Mouse (Mus musculus) c-Kit-positive CD71-positive TER-119-positive erythroid progenitor cells, embryonic 14.5 days (primary cell): ENCODE measurements around the gene Sphk2.

Source experiments
- DNase-seq: peaks from one replicate; pipeline ENCODE4 v3.0.0-alpha.2; 2013; ENCODE audit warnings: low spot score

The Sphk2 gene

DNA sequence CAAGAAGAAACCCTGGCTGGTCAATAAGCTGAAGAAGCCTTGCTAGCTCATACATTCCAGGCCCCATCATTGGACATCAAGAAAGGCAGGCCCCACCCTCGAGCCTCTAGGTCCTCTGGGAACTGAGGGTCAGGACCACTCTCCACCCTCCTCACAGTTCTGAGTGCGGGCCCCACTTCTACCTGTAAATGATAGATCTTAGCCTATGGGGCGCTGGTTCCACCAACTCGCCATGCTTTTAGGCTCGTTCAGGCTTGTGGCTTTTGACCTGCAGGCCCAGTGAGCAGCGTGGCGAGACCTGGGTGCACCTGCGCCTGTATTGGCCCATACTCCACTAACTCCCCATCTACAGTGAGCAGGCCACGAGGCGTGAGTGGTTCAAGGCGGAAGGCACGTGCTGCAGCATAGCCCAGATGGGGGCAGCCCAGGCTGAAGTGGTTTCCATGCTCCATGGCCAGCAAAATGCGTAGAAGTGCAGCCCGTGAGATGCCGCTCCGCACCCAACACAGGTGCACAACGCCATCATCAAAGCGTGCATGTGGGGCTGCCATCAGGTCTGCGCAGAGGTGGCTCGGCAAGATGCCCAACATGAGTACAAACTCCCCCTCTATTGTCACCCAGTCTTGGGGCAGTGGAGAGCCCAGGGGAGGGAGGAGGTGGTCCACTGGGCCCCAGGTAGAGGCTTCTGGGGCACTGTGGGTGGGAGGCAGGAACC is 7.2 kb downstream of the Sphk2 start:
- DNase-seq = no peak

DNA sequence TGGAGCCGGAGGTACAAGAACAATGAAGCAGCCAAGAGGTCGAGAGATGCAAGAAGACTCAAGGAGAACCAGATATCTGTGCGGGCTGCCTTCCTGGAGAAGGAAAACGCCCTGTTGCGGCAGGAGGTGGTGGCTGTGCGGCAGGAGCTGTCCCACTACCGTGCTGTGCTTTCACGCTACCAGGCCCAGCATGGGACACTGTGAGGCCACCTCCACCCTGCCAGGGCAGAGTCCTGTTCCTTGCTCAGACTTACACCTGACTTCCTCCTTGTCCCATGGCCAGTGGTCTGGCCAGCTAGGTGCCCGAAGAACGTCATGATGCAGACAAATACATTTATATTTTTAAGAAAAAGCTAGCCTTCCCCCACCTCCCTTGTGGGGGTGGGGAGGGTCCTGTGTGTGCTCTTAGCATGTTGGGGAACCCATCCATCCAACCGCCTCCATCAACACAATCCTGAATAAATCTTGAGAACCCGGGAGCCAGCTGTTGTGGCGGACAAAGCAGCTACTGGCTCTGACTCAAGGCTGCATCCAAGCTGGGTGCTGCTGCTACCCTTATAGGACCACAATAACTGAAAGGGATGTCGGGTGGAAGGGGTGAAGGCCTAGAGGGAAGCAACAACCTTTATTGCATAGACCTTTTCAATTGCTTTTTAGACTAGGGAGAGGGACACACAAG is 8.0 kb downstream of the Sphk2 start:
- no peak for DNase-seq

DNA sequence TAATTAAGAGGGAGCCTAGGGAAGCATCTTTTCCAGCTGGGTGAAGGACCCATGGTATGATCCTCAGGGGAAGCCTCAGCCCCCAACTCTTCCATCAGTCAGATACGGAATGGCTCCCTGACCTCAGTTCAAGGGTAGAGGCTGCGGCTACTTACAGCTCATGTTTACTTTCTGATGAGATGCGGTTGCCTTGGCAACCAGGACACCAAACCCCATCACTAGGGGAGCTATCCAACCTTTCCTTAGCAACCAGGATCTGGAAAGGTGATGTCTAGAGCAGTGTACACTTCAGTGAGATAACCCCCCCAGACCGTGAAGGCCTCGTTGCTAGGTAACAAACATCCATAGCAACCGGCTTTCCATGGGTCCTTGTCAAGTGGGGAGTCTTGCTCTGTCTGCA is 8.8 kb downstream of the Sphk2 start:
- no peak for DNase-seq

DNA sequence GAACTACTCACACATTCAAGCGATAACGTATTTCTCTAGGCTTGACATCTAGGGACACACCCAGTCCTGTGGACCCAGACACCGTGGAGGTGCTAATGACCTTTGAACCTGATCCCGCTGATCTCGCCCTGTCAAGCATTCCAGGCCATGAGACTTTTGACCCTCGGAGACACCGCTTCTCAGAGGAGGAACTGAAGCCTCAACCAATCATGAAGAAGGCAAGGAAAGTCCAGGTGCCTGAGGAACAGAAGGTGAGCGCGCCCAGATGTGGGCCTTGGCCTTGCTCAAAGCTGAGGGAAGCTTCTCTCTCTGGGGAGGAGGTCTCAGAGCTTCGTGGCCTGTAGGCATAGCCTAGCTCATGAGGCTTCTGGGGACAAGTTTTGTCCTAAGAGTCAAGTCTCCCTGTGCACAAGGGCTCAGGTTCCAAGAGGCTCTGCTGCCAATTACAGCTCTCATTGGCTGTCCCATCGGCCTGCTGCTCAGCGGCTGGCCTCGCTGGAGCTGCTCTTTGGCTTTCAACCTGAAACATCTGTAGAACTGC is 9.5 kb downstream of the Sphk2 start:
- DNase-seq = no peak

DNA sequence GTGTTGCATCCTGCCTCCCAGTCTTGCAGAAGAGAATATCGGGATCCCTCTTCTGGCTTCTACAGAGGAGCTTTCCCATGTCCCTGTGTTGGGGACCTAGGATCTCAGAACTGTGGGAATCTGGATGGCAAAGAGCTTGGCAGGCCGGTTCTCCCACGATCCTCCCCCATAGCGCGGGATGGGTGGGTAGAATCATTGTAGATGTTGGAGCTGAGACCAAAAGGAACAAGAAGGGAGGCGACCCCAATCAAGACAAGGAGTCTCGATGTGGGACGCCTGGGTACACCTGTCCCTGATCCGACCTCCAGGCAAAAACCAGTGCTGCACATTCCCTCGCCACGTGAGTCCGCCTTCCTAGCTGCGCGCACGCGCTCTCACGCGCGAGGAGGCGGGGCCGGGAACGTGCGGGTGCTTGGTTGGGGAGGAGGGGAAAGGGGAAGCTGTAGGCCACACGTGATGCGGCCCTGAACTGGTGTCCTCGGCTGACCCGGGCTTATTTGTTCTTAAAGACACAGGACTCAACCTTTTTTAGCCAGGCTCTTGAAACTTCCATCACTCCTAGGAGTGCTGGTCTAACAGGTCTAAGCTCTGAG is 10.3 kb downstream of the Sphk2 start:
- DNase-seq = peak; percentile 68

DNA sequence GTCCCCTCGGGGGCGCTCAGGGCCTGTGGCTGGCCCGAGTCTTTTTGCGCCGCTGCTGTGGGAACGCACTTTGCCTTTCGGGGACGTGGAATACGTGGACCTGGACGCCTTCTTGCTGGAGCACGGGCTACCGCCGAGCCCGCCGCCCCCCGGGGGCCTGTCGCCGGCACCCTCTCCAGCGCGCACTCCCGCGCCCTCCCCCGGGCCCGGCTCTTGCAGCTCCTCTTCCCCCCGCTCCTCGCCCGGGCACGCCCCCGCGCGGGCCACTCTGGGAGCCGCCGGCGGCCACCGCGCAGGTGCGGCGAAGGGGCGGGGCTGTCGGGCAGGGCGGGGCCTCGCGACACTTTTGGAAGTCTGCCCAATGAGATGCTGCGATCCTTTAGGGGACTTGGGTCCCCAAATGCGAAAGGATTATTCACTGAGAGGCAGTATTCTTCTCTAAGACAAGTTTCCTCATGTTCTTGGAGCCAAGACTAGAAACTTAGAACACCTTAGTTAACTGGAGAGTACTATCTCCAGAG is 11.0 kb downstream of the Sphk2 start:
- peak; percentile 72 for DNase-seq

DNA sequence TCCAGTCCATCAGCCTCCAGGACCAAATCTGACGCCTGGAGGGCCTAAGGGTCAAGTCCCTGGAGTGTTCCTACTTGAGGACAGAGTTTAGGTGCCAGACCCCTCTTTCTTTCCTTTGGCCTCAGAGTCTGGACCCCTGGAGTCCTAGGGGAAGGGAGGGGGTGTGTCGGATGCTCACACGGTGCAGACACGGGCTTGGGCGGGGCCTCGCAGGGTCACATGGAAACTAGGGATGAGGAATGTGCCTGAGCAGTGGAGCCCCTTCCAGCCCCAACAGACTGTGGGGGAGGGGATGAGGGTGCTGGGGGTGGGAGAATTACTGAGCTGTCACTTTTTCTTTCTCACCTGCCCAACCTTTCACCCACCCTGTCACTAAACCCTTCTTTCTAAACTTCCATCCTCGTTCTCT is 11.9 kb downstream of the Sphk2 start:
- no peak for DNase-seq

DNA sequence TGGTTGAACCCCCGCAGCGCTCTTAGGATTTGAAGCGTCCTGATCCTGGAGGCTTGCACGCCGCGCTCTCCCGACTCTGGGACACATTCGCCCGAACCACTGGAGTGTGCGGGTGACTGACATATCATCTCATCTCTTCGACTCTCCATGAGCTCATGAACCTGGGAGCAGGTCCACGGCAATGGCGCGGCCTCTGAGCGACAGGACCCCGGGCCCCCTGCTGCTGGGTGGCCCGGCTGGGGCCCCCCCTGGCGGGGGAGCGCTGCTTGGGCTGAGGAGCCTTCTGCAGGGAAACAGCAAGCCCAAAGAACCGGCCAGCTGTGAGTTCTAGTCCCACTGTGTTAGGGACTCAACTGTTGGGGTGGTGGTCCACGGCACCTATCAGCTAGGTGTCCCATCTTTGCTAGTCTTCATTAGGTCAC is 12.3 kb downstream of the Sphk2 start:
- no peak for DNase-seq

DNA sequence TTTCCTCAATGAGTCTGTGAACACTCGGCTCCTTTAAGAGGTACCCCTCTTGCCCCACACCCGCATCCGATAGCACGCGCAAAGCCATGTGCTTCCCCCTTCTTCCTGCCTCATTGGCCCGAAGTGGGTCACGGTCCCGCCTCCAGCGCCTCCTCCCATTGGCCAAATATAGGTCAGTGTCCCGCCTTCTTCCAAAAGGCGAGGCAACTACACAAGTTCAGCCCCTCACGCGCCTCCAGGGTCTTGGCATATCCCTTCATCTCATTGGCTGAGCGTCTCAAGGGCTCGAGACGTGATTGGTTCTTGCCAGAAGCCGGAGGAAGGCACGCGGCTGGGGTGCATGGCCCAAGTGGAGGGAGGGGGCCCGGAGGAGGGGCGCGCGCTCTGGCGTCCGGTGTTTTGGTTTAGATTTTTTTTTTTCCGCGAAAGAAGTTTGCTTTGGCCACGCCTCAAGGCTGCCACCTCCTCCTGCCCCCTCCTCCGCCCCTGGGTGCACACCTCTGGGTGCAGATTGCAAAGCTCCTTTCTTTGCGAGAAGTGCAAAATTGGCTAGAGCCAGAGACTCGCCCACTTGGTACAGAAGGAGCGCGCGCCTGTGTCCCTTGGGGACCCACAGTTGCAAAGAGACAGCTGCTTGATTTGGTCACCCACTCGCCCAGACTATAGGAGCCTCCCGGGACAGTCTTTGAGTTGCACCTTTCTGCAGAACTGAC is 12.9 kb downstream of the Sphk2 start, which contains the start of gene Dbp:
TSS of gene Dbp (plus strand) at position 359 of the 713 bp plus-strand sequence.
- DNase-seq = peak; percentile 91

DNA sequence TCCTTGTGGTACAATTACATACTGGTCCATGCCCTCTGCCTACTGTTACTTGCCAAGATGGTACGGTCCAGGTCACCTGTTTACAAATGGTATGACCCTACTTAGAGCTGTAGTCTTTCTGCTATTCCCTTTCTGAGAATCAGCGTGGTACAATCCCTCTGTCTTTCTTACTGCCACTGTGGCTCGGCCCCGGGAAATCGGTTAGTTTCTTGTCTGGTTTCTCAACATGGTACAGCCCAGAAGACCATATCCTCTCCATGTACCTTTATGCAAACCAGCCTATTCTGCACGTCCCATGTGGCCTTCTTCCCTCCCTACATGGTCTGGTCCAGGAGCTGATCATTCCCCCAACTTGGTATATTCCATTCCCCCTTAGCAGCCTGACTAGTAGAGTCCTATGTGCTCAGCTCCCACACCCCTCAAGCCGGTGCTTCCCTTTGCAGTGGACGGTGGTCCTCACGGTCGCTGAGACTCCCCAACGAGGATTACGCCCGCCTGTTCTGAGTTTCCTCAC is 13.7 kb downstream of the Sphk2 start:
- DNase-seq = peak; percentile 74

DNA sequence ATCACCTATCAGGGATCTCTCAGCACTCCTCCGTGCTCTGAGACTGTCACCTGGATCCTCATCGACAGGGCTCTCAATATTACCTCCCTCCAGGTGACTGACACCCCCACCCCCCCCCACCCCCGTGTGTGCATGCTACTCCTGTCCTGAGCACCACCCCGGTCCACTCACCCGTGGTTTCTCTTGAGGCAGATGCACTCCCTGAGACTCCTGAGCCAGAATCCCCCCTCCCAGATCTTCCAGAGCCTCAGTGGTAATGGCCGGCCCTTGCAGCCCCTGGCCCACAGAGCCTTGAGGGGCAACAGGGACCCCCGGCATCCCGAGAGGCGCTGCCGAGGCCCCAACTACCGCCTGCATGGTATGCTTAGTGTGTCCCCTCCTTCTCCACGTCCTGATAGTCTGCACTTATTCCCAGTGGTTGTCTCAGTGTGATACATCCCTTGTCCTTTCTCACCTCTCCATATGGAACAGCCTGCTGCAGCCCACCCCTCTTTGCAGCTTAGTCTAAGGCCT is 14.2 kb downstream of the Sphk2 start:
- no peak for DNase-seq

DNA sequence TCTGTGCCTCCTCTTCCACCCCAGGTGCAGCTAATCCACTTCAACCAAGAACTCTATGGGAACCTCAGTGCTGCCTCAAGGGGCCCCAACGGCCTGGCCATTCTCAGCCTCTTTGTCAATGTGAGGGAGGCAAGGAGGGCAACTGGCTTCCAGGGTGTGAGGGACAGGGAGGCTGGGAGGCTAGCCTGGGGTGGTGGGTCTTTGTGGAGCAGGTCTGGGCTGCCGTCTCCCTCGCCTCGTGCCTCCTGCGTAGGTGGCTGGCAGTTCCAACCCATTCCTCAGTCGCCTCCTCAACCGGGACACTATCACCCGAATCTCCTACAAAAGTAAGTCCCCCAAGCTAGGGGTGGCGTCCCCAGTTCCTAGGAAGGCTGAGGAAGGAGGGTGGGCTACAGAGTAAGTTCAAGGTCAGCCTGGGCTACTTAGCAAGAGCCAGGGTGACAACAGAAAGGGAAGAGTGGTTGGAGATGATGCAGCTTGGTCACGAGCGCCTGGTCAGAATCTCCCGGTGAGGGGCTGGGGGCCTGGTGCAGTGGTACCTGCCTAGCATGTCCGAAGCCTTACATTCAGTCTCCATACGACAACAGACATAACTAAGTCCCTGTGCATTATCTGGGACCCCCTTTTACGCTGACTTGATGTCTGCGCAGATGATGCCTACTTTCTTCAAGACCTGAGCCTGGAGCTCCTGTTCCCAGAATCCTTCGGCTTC is 14.8 kb downstream of the Sphk2 start:
- no peak for DNase-seq

DNA sequence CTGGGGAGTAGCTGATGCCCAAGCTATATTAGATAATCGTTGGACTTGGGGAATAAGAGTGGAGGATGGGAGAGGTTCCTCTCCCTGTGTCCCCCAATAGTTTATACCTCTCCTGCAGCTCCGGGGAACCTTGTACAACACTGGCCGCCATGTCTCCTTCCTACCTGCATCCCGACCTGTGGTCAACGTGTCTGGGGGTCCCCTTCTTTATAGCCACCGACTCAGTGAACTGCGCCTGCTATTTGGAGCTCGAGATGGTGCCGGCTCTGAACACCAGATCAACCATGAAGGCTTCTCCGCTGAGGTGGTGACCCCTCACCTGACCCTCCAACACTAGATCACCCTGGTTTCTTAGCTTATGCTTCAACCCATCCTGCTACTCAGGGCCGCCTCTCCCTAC is 15.5 kb downstream of the Sphk2 start:
- DNase-seq = no peak

DNA sequence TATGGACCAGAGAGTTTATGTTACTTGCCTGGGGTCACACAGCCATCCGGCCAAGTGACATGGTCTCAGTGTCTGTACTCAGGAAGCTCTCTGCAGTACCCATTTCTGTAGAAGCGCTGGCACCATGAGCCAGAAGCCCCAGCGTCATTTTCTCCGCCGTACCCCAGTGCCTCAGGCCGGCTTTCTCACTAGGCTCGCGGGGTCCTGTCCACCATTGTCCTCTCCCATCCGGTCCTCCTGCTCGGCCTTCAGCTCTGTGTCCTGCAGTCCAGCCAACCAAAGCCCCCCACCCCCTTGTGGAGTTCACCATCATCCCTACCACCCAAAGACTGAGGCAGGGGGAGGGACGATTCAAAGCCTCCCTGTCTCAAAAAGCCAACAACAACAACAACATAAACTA is 16.2 kb downstream of the Sphk2 start:
- DNase-seq = no peak

DNA sequence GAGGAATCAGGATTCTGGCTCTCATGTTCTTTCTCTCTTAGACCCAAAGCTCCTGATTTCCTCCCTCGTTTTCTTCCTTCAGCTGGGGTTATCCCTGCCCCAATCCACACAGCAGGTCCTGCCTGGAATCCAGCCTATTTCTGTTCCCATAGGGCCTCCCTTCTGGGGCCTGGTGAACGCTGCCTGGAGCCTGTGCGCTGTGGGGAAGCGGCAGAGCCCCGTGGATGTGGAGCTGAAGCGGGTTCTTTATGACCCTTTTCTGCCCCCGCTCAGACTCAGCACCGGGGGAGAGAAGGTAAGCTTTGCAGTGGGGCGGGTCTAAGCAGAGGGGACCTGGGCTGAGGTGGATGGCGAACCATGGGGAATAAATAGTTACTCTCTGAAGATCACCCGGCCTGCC is 16.7 kb downstream of the Sphk2 start:
- no peak for DNase-seq

DNA sequence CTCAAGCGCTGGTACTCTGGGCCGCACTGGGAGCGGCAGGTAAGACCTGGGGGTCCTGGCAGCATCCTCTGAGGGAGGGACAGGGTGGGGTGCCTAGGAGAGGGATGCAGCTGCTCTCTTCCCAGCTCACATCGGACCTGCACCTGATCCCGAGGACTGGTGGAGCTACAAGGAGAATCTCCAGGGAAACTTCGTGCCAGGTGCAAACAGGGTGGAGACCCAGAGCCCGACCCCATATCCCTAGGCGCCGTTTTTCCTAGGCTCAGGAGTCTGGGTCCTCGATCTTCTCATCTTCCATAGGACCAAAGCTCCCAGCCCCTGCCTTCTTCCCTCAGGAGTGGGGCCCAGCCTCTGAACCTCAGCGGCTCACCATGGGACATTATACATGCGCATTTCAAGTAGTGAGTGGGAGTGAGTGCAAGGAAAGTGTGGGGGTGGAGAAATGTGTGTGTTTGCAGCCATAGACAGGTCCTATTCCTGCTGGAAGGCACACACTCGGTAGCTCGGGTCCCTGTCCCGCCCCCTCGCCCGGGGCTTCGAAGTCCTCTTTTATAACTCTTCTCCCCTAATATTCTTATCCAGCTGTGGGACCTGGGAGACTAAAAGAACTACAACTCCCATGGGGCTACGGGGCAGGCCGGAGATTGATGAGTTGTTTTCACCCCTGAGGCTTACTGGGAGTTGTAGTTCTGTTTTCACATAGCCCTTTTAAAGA is 17.3 kb downstream of the Sphk2 start:
- DNase-seq = no peak

DNA sequence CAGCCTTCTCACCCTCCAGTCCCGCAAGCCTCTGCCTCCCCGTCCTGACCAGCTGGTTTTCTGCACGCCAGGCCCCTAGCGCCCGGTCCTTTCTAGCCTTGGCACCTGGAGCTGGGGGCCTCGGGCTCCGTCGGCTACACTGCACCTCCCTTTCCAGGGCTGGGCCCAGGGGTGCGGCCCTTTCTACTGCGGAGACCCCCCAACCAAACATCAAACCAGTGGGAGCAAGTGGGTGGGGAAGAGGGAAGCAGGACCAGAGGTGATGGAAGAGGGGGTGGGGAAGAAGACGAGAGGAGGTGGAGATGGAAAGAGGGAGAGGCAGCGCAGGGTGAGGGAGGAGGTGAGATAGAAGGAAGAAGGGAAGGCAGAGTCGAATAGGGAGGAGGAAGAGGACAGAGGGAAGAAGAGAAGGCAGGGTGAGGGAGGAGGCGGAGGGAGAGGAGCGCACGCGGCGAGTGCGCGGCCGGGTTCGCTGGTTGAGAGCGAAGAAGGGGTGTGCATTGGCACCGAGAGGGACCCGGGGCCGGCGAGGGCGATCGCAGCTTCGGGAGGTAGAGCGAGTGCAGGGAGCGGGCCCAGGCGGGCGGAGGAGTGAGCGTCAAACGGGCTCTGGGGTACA is 18.2 kb downstream of the Sphk2 start, which contains the start of gene Car11:
TSS of gene Car11 (plus strand) at position 321 of the 619 bp plus-strand sequence.
- no peak for DNase-seq

DNA sequence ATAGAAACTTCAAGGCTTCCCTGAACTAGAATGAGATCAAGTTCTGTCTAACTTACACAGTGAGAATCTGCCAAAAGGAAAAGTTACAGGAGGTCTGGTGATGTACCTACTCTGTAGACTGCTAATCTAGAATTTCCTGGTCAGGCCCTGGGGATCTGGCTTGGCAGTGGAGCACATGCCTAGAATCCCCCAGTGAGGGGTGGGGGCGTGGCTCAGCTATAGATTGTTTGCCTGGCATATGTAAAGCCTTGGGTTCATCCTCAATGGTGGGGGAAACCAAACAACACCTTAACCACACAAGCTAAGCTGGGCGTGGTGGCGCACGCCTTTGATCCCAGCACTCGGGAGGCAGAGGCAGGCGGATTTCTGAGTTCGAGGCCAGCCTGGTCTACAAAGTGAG is 19.9 kb downstream of the Sphk2 start:
- no peak for DNase-seq

DNA sequence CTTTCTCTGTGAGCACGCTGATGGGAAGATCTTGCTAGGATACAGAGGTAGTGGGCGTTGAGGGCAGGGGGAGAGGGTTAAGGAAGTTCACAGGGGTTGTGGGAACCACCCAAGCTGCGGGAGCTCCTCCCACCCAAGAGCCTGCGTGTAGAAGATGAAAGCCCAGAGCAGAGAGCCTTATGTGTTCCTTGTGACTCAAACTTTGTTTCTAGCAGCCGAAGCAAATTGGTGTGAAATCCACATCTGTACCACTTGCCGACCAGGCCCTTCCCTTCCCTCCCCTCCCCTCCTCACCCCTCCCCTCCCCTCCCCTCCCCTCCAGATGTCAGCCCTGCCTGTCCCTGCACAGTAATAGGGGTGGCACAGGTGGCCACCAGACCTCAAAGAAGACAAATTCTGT is 22.7 kb downstream of the Sphk2 start:
- DNase-seq = no peak
